Mouse (Mus musculus) G1E-ER4 (cell line): ENCODE results near the gene Rpl27. TPM values are rescaled to one million over a fixed set of nuclear protein-coding genes. Genes with fewer than 3 reads are reported as not detected.

Experiments used
- GATA1 ChIP-seq: IDR thresholded peaks from one replicate; pipeline ENCODE4 v1.8.0; 2012; ENCODE audit warnings: low read length, inconsistent platforms
- polyA plus RNA-seq: library from polyadenylated mRNA; stranded (reverse); fragments of >175 nt; gene quantifications from 2 replicates; pipeline ENCODE4 v1.2.3, GENCODE M21; 2012

The Rpl27 gene
- polyA plus RNA-seq, 1 experiment: 482 TPM

GRCm38 (mm10) chr11:101464211-101465100 lies 22.4 kb downstream of the Rpl27 start, which contains the start of gene Rnd2:
Rnd2 (plus strand) TSS chr11:101464999.
- TF ChIP-seq GATA1: no peak

GRCm38 (mm10) chr11:101465101-101465868 lies 23.2 kb downstream of the Rpl27 start:
- no peak for TF ChIP-seq GATA1

GRCm38 (mm10) chr11:101465869-101466551 lies 23.9 kb downstream of the Rpl27 start, which contains the start of gene Vat1:
Vat1 (minus strand) TSS chr11:101466230.
- TF ChIP-seq GATA1: no peak

- TF ChIP-seq GATA1: no peak
Measured at GRCm38 (mm10) chr11:101467477-101468262, 25.6 kb downstream of the Rpl27 start.

- no peak for TF ChIP-seq GATA1
Measured at GRCm38 (mm10) chr11:101468263-101468688, 26.2 kb downstream of the Rpl27 start.

GRCm38 (mm10) chr11:101468731-101469130 lies 26.6 kb downstream of the Rpl27 start:
- no peak for TF ChIP-seq GATA1

- TF ChIP-seq GATA1: no peak
Measured at GRCm38 (mm10) chr11:101469155-101469554, 27.1 kb downstream of the Rpl27 start.

GRCm38 (mm10) chr11:101470206-101470605 lies 28.1 kb downstream of the Rpl27 start:
- no peak for TF ChIP-seq GATA1

GRCm38 (mm10) chr11:101471926-101472325 lies 29.8 kb downstream of the Rpl27 start:
- TF ChIP-seq GATA1: no peak

- TF ChIP-seq GATA1: no peak
Measured at GRCm38 (mm10) chr11:101472336-101472735, 30.2 kb downstream of the Rpl27 start.

GRCm38 (mm10) chr11:101474298-101474697 lies 32.2 kb downstream of the Rpl27 start:
- TF ChIP-seq GATA1: no peak

GRCm38 (mm10) chr11:101477194-101477551 lies 35.1 kb downstream of the Rpl27 start:
- no peak for TF ChIP-seq GATA1

- TF ChIP-seq GATA1: no peak
Measured at GRCm38 (mm10) chr11:101477552-101478211, 35.6 kb downstream of the Rpl27 start.

GRCm38 (mm10) chr11:101479171-101479635 lies 37.1 kb downstream of the Rpl27 start:
- TF ChIP-seq GATA1: no peak
